Mouse (Mus musculus): Measurements from ENCODE around the gene Timm8a2. TPM values are rescaled to one million over a fixed set of nuclear protein-coding genes. Genes with fewer than 3 reads are reported as not detected.

Timm8a2 gene
- polyA plus RNA-seq, 1 experiment from 2014 or later = not detected

GRCm38 (mm10) chr14:122002224-122002623, 32.2 kb upstream of the Timm8a2 start:
- H3K4me2 ChIP-seq (ENCODE audit: low read length) = no peak overlapping the region
- ATAC-seq (replicated peaks; ENCODE audit: low FRiP score, low TSS enrichment, low read depth) (no peak), DNase-seq (ENCODE audit: low spot score) (no peak)
- 91% methylated on average over 7 of the region's 7 CpGs for WGBS
- no peaks in the 10 kb centered on the region for H3K4me1 ChIP-seq (replicated peaks; ENCODE audit: control insufficient read depth, insufficient read depth, low read length)
- no peaks in the 10 kb centered on the region for H3K27me3 ChIP-seq (replicated peaks; ENCODE audit: control insufficient read depth, insufficient read depth, low read length)
- H3K9me3 ChIP-seq (ENCODE audit: control insufficient read depth, low read length) = no peaks in the 10 kb centered on the region
- H3K36me3 ChIP-seq (ENCODE audit: control insufficient read depth, insufficient read depth, low read length) = peaks cover 5% of the 10 kb centered on the region
- H3K4me3 ChIP-seq (ENCODE audit: low read depth, low read length) = no peak overlapping the region
- H3K9ac ChIP-seq (ENCODE audit: low read length) = no peak overlapping the region
- no peak overlapping the region for H3K27ac ChIP-seq (ENCODE audit: low read depth)

- no peak for DNase-seq (ENCODE audit: low spot score)
- no peak overlapping the region for H3K27ac ChIP-seq (ENCODE audit: low read depth)
- no peaks in the 10 kb centered on the region for H3K4me1 ChIP-seq (replicated peaks; ENCODE audit: control insufficient read depth, insufficient read depth, low read length)
- no peaks in the 10 kb centered on the region; the same call in 1 of the 2 replicates for H3K36me3 ChIP-seq (ENCODE audit: control insufficient read depth, insufficient read depth, low read length)
- H3K9me3 ChIP-seq (ENCODE audit: control insufficient read depth, low read length) = no peaks in the 10 kb centered on the region
- H3K4me2 ChIP-seq (ENCODE audit: low read length) = no peak overlapping the region
- no peak for ATAC-seq (replicated peaks; ENCODE audit: low FRiP score, low TSS enrichment, low read depth)
- no peaks in the 10 kb centered on the region for H3K27me3 ChIP-seq (replicated peaks; ENCODE audit: control insufficient read depth, insufficient read depth, low read length)
- H3K4me3 ChIP-seq (ENCODE audit: low read depth, low read length) = no peak overlapping the region
- no peak overlapping the region for H3K9ac ChIP-seq (ENCODE audit: low read length)
Observed at GRCm38 (mm10) chr14:122003812-122004211, 30.7 kb upstream of the Timm8a2 start.

GRCm38 (mm10) chr14:122008261-122008660, 26.2 kb upstream of the Timm8a2 start:
- no peak for ATAC-seq (replicated peaks; ENCODE audit: low FRiP score, low TSS enrichment, low read depth)
- WGBS = 83% methylated on average over 4 of the region's 4 CpGs
- Histone ChIP-seq H3K4me3 (ENCODE audit: low read depth, low read length) (no peak overlapping the region), H3K4me2 (ENCODE audit: low read length) (no peak overlapping the region), H3K27me3 (replicated peaks; ENCODE audit: control insufficient read depth, insufficient read depth, low read length) (no peaks in the 10 kb centered on the region), H3K9me3 (ENCODE audit: control insufficient read depth, low read length) (no peaks in the 10 kb centered on the region), H3K4me1 (replicated peaks; ENCODE audit: control insufficient read depth, insufficient read depth, low read length) (no peaks in the 10 kb centered on the region), H3K27ac (ENCODE audit: low read depth) (no peak overlapping the region), H3K36me3 (ENCODE audit: control insufficient read depth, insufficient read depth, low read length) (peaks cover 12% of the 10 kb centered on the region), H3K9ac (ENCODE audit: low read length) (no peak overlapping the region)
- no peak for DNase-seq (ENCODE audit: low spot score)

- Histone ChIP-seq H3K4me3 (ENCODE audit: low read depth, low read length) (no peak overlapping the region), H3K27ac (ENCODE audit: low read depth) (no peak overlapping the region), H3K27me3 (replicated peaks; ENCODE audit: control insufficient read depth, insufficient read depth, low read length) (no peaks in the 10 kb centered on the region), H3K4me2 (ENCODE audit: low read length) (no peak overlapping the region), H3K9me3 (ENCODE audit: control insufficient read depth, low read length) (no peaks in the 10 kb centered on the region), H3K36me3 (ENCODE audit: control insufficient read depth, insufficient read depth, low read length) (peaks cover 12% of the 10 kb centered on the region), H3K4me1 (replicated peaks; ENCODE audit: control insufficient read depth, insufficient read depth, low read length) (no peaks in the 10 kb centered on the region), H3K9ac (ENCODE audit: low read length) (no peak overlapping the region)
- WGBS = 84% methylated on average over 13 of the region's 13 CpGs
- no peak for ATAC-seq (replicated peaks; ENCODE audit: low FRiP score, low TSS enrichment, low read depth)
- DNase-seq (ENCODE audit: low spot score) = no peak
Observed at GRCm38 (mm10) chr14:122009502-122009901, 25.0 kb upstream of the Timm8a2 start.

GRCm38 (mm10) chr14:122010301-122010700, 24.2 kb upstream of the Timm8a2 start:
- Histone ChIP-seq H3K4me3 (ENCODE audit: low read depth, low read length) (no peak overlapping the region), H3K4me2 (ENCODE audit: low read length) (no peak overlapping the region), H3K4me1 (replicated peaks; ENCODE audit: control insufficient read depth, insufficient read depth, low read length) (no peaks in the 10 kb centered on the region), H3K9ac (ENCODE audit: low read length) (no peak overlapping the region), H3K27ac (ENCODE audit: low read depth) (no peak overlapping the region), H3K27me3 (replicated peaks; ENCODE audit: control insufficient read depth, insufficient read depth, low read length) (no peaks in the 10 kb centered on the region), H3K9me3 (ENCODE audit: control insufficient read depth, low read length) (no peaks in the 10 kb centered on the region), H3K36me3 (ENCODE audit: control insufficient read depth, insufficient read depth, low read length) (peaks cover 12% of the 10 kb centered on the region)
- ATAC-seq (replicated peaks; ENCODE audit: low FRiP score, low TSS enrichment, low read depth) = no peak
- no peak for DNase-seq (ENCODE audit: low spot score)
- WGBS = 68% methylated on average over 7 of the region's 7 CpGs

GRCm38 (mm10) chr14:122011768-122012167, 22.7 kb upstream of the Timm8a2 start:
- no peak for DNase-seq (ENCODE audit: low spot score)
- Histone ChIP-seq H3K27ac (ENCODE audit: low read depth) (no peak overlapping the region), H3K4me1 (replicated peaks; ENCODE audit: control insufficient read depth, insufficient read depth, low read length) (no peaks in the 10 kb centered on the region), H3K36me3 (ENCODE audit: control insufficient read depth, insufficient read depth, low read length) (peaks cover 12% of the 10 kb centered on the region), H3K4me3 (ENCODE audit: low read depth, low read length) (no peak overlapping the region), H3K27me3 (replicated peaks; ENCODE audit: control insufficient read depth, insufficient read depth, low read length) (no peaks in the 10 kb centered on the region), H3K9ac (ENCODE audit: low read length) (no peak overlapping the region), H3K4me2 (ENCODE audit: low read length) (no peak overlapping the region), H3K9me3 (ENCODE audit: control insufficient read depth, low read length) (no peaks in the 10 kb centered on the region)
- WGBS = 92% methylated on average over 8 of the region's 8 CpGs
- ATAC-seq (replicated peaks; ENCODE audit: low FRiP score, low TSS enrichment, low read depth) = no peak

- H3K27me3 ChIP-seq (replicated peaks; ENCODE audit: control insufficient read depth, insufficient read depth, low read length) = no peaks in the 10 kb centered on the region
- ATAC-seq (replicated peaks; ENCODE audit: low FRiP score, low TSS enrichment, low read depth) = no peak
Observed at GRCm38 (mm10) chr14:122012193-122012592, 22.3 kb upstream of the Timm8a2 start.

GRCm38 (mm10) chr14:122012814-122013213, 21.7 kb upstream of the Timm8a2 start:
- no peak for DNase-seq (ENCODE audit: low spot score)
- H3K4me1 ChIP-seq (replicated peaks; ENCODE audit: control insufficient read depth, insufficient read depth, low read length) = no peaks in the 10 kb centered on the region
- no peaks in the 10 kb centered on the region for H3K9me3 ChIP-seq (ENCODE audit: control insufficient read depth, low read length)
- no peak overlapping the region for H3K4me3 ChIP-seq (ENCODE audit: low read depth, low read length)
- H3K4me2 ChIP-seq (ENCODE audit: low read length) = no peak overlapping the region
- no peak overlapping the region for H3K27ac ChIP-seq (ENCODE audit: low read depth)
- H3K36me3 ChIP-seq (ENCODE audit: control insufficient read depth, insufficient read depth, low read length) = peaks cover 12% of the 10 kb centered on the region
- H3K9ac ChIP-seq (ENCODE audit: low read length) = no peak overlapping the region
- ATAC-seq (replicated peaks; ENCODE audit: low FRiP score, low TSS enrichment, low read depth) = no peak
- no peaks in the 10 kb centered on the region for H3K27me3 ChIP-seq (replicated peaks; ENCODE audit: control insufficient read depth, insufficient read depth, low read length)
- WGBS = 72% methylated on average over 13 of the region's 13 CpGs

More at GRCm38 (mm10) chr14:122012193-122012592, 22.3 kb upstream of the Timm8a2 start:
- WGBS = 62% methylated on average over 5 of the region's 5 CpGs
- Histone ChIP-seq H3K4me2 (ENCODE audit: low read length) (no peak overlapping the region), H3K4me3 (ENCODE audit: low read depth, low read length) (no peak overlapping the region), H3K9me3 (ENCODE audit: control insufficient read depth, low read length) (no peaks in the 10 kb centered on the region), H3K9ac (ENCODE audit: low read length) (no peak overlapping the region), H3K36me3 (ENCODE audit: control insufficient read depth, insufficient read depth, low read length) (peaks cover 12% of the 10 kb centered on the region), H3K4me1 (replicated peaks; ENCODE audit: control insufficient read depth, insufficient read depth, low read length) (no peaks in the 10 kb centered on the region), H3K27ac (ENCODE audit: low read depth) (no peak overlapping the region)
- DNase-seq (ENCODE audit: low spot score) = no peak

GRCm38 (mm10) chr14:122013417-122013951, 21.0 kb upstream of the Timm8a2 start:
- DNase-seq (ENCODE audit: low spot score) (no peak), ATAC-seq (replicated peaks; ENCODE audit: low FRiP score, low TSS enrichment, low read depth) (no peak)
- Histone ChIP-seq H3K4me1 (replicated peaks; ENCODE audit: control insufficient read depth, insufficient read depth, low read length) (no peaks in the 10 kb centered on the region), H3K4me3 (ENCODE audit: low read depth, low read length) (no peak overlapping the region), H3K9me3 (ENCODE audit: control insufficient read depth, low read length) (no peaks in the 10 kb centered on the region), H3K27me3 (replicated peaks; ENCODE audit: control insufficient read depth, insufficient read depth, low read length) (no peaks in the 10 kb centered on the region), H3K4me2 (ENCODE audit: low read length) (no peak overlapping the region), H3K27ac (ENCODE audit: low read depth) (no peak overlapping the region), H3K36me3 (ENCODE audit: control insufficient read depth, insufficient read depth, low read length) (peaks cover 12% of the 10 kb centered on the region), H3K9ac (ENCODE audit: low read length) (no peak overlapping the region)
- WGBS = 72% methylated on average over 14 of the region's 14 CpGs

Measured in intestine, embryonic 14.5 days (tissue).